Mouse (Mus musculus) cerebellum, adult 18-20 months (tissue): ENCODE measurements around the gene Sult2b1.

ENCODE experiments used
- DNase-seq, 2 experiments: peaks; one replicate each; pipeline ENCODE4 v3.0.0; 2021

Gene Sult2b1

GRCm38 (mm10) chr7:45800546-45801204 lies 16.2 kb upstream of the Sult2b1 start:
- peak in 1 of 2 experiments; percentile 23 for DNase-seq

- no peak for DNase-seq
These were observed 15.5 kb upstream of the Sult2b1 start for GRCm38 (mm10) chr7:45800001-45800400.

- DNase-seq = peak in 1 of 2 experiments; percentile 9
These were observed 14.5 kb upstream of the Sult2b1 start for GRCm38 (mm10) chr7:45798931-45799330.

DNA sequence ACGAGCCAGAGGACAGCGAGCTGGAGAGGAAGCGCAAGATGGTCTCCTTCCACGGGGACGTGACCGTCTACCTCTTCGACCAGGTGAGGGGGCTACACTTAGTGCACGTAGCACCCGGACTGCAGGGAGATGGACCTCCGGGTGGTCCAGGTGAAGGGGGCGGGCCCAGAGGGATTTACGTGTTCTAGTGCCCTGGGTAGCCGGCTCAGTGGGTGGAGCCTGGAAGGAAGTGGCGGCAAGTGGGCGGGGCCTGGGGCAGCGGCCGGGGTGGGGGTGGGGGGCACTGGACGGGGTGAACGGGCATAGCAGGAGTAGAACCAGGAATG lies 14.0 kb upstream of the Sult2b1 start:
- DNase-seq = peak; percentile 41 to 45

DNA sequence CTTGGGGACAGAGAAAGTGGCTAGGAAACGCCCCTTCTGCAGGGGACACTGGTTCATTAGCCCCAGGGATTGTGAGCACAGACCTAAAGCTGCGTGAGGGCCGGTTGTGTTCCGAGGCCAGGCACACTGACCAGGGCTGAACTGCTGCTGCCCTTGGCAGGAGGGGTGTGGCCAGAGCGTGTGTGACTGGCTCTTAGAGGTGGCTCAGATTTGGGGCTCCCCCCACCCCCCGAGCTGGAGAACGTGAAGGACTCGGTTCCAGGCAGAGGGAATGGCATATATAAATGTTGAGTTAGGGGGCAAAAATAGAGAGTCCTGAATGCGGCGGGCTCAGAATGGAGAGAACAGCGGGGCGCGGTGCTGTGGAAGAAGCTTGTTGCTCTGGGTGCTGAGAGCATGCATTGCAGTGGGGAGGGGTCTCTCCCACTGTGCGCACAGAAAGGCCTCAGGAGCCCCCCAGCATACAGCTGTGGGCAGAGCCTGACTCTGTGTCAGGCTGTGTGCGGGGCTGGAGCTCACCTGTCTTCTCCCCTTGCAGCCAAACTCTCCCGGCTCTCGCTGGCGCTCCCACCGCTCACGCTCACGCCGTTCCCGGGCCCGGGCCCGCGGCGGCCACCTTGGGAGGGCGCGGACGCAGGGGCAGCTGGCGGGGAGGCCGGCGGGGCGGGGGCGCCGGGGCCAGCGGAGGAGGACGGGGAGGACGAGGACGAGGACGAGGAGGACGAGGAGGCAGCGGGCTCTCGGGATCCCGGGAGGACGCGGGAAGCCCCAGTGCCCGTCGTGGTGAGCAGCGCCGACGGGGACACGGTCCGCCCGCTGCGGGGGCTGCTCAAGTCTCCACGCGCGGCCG lies 13.4 kb upstream of the Sult2b1 start:
- peak in 1 of 2 experiments; percentile 22 for DNase-seq

GRCm38 (mm10) chr7:45796950-45797349 lies 12.5 kb upstream of the Sult2b1 start:
- no peak for DNase-seq

DNA sequence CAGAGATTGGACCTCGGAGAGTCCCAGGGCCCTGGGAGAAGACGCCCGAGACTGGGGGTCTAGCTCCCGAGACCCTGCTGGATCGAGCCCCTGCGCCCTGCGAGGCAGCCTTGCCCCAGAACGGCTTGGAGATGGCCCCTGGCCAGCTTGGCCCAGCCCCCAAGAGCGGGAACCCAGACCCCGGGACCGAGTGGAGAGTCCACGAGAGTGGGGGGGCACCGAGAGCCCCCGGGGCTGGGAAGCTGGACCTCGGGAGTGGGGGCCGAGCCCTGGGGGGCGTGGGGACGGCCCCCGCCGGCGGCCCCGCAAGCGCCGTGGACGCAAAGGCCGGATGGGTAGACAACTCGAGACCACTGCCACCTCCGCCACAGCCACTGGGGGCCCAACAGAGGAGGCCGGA lies 10.5 kb upstream of the Sult2b1 start:
- DNase-seq = peak in 1 of 2 experiments; percentile 25

DNA sequence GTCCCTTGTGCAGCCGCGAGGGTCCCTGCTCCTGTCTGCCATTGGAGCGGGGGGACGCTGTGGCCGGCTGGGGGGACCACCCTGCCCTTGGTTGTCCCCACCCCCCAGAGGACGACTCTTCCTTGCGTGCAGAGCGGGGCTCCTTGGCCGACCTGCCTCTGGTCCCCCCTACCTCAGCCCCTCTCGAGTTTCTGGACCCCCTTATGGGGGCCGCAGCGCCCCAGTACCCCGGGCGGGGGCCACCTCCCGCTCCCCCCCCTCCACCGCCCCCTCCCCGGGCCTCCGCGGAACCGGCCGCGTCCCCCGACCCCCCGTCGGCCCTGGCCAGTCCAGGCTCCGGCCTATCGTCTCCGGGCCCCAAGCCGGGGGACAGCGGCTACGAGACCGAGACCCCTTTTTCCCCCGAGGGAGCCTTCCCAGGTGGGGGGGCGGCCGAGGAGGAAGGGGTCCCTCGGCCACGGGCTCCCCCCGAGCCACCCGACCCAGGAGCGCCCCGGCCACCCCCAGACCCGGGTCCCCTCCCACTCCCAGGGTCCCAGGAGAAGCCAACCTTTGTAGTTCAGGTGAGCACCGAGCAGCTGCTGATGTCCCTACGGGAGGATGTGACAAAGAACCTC lies 9.6 kb upstream of the Sult2b1 start:
- DNase-seq = peak in 1 of 2 experiments; percentile 12

DNA sequence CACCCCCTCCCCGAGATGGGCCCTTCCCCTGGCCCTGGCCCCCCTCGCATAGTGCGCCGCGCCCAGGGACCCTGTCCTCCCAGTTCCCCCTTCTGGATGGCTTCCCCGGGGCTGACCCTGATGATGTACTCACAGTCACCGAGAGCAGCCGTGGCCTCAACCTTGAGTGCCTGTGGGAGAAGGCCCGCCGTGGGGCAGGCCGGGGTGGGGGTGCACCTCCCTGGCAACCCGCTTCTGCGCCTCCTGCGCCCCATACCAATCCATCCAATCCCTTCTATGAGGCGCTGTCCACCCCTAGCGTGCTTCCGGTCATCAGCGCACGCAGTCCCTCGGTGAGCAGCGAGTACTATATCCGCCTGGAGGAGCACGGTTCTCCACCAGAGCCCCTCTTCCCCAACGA lies 8.8 kb upstream of the Sult2b1 start:
- peak in 1 of 2 experiments; percentile 9 for DNase-seq

- peak in 1 of 2 experiments; percentile 5 for DNase-seq
These were observed 7.5 kb upstream of the Sult2b1 start for GRCm38 (mm10) chr7:45791756-45792490.

DNA sequence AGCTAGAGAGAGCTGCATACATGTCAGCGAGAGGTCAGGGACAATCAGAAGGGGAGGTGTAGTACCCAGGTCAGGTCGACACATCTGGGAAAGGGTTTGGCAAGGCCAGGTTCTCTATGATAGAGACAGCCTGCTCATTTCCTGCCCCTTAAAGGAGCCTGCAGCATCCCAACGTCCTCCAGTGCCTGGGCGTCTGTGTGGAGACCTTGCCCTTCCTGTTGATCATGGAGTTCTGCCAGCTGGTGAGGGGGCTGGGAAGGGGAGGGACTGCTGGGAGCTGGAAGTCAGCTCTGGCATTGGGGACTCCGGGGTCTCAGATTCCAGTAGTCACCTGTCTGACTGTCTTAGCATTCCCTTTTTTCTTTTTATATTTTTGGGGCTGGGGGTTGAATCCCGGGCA lies 6.3 kb upstream of the Sult2b1 start:
- peak in 1 of 2 experiments; percentile 4 for DNase-seq

DNA sequence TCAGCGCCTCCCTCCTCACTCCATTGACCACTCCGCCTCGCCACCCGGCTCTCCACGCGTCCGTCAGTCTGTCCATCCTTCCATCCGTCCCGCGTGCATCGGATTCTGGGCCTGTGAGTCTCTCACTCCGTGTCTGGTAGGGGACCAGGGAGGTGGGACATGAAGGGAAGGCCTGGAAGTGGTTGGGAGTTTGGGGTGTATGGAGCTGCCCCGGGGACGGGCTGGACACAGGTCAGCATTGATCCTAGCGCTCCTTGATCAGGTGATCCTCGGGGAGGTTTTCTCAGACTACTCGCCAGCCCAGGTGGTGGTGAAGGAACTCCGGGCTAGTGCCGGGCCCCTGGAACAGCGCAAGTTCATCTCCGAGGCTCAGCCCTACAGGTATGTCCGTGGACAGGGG lies 3.2 kb upstream of the Sult2b1 start:
- peak in 1 of 2 experiments; percentile 27 for DNase-seq

DNA sequence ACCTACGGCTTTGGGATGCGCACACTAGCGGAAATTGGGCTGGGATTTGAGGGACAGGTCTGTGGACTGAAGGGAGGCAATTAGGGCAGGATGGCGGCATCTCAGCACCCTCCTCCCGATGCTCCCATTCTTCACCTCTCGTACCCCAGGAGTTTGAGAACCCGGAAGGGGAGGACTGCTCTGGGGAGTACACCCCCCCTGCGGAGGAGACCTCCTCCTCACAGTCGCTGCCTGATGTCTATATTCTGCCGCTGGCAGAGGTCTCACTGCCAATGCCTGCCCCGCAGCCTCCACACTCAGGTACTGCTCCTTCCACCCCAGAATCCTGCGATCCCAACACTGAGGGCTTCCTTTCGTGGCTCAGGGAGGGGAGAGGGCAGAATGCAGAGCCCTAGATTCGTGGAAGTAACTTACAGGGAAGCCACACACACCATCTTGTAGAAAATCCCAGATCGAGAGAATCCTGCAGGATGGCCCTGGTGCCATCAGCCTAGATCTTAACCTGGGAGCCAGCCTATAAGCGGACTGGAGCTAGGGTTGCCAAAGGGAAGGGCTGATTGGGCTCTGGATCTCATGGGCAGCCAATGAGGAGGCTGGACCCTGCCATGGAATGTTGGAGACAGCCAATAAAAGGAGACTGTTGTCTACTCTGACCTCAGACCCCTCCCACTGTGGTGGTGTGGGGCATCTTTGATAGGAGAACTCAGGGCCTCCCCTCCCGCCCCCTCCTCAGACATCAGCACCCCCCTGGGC lies 2.4 kb upstream of the Sult2b1 start:
- peak; percentile 69 to 82 for DNase-seq

DNA sequence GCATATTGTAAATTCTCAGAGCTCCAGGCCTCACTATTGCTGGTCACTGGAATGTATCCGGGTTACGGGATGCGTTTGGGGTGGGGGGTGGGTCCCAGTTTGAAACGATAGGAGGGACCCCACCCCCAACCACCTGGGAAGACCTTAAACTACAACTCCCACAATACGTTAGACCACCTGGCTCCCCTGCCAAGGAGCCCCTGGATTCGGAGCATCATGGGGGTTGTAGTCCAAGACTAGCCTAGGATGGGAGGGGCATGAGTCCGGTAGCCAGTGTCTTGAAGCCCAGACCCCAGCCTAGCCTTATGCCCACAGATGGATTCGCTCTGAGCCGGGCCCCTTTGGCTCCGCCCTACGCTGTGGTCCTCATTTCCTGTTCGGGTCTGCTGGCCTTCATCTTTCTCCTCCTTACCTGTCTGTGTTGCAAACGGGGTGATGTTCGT lies 1.7 kb upstream of the Sult2b1 start:
- peak; percentile 73 to 84 for DNase-seq

GRCm38 (mm10) chr7:45785388-45786135 lies 1.1 kb upstream of the Sult2b1 start:
- DNase-seq = peak; percentile 66 to 77

GRCm38 (mm10) chr7:45783511-45784091 lies 868 bp downstream of the Sult2b1 start, which contains the start of gene Lmtk3:
Gene Lmtk3 (plus strand): TSS chr7:45783738.
- peak; percentile 88 to 95 for DNase-seq

DNA sequence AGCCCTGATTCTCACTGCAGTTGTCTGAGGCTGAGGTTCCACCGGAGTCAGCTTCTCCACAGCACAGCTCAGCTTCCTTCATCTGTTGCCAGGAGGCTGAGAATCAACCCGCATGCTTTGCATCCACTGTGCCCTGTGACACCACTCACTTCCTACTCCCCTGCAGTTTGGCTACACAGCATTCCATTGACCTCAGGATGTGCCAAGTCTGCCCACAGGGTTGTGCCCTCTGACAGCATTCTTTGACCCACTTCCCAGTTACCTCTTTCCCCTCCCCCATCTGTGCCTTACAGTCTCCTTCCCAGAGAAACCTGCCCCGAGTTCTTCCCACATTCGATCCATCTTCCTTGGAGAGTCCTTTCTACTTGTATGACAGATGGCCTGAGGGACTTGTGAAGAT lies 2.2 kb downstream of the Sult2b1 start:
- no peak for DNase-seq

DNA sequence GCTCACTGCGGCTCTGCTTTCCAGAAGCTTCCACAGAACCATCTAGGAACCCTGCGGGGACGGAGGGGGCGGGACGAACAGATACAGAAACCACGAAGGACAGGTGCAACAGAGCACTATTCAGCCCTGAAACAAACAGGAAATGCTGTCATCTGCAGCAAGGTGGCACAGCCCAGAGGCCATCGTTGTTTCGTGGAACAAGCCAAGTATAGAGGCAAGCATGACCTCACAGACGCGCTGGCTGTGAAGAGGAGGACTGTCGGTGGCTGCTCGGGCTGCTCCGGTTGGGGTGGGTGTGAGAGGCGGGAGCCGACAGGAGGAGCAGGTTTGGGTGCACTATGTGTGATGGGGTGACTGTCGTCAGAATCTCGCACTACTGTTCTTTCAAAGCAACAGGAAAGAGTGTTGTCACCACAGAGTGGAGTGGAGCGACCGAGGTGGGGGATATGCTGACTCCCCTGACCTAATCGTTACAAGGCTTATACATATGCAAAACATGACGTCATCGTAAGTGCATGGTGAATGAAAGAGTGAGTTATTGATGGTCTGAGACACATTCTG lies 5.3 kb downstream of the Sult2b1 start:
- DNase-seq = no peak

DNA sequence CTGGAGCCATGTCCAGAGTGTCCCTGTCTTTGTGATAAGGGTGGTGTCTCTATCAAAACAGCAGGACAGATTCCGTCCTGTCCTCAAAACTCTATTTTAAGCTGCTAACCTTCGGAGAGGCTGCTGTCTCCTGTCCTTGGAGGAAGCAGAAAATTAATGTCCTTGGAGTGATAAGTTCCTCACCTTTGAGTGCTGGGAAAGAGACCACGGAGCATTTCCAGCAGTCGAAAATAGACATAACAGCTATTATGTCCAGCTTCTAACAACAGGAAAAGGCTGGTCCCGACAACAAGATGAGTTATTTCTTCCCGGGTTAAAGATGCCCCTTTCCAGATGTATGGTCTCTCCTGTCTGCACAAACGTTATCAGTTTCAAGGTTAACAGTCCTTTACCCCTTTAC lies 9.2 kb downstream of the Sult2b1 start:
- no peak for DNase-seq

DNA sequence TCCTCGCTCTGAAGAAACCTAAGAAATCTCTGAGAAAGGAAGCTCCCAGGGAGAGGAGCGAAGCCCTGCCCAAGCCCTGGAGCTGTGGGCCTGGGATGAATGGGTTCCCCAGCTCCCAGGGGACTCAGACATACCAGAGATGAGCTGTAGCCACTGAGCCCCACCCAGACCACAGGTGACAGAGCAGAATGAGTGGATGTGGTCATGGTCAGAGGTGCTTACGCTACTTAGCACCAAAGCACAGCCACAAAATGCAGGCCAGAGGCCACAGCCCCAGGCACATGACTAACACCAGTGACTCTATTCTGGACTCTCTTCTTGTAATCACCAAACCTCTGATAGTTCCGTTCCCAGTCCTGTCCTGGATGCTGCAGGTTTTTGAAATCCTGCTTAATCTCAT lies 13.4 kb downstream of the Sult2b1 start:
- DNase-seq = no peak
